Mouse (Mus musculus) erythroblast, embryonic 14.5 days (primary cell): ENCODE results near the gene Pga5.

ENCODE experiments used
- GATA1 ChIP-seq: IDR thresholded peaks from 2 replicates; pipeline ENCODE4 v1.6.1; 2012; ENCODE audit warnings: low read length, inconsistent platforms, mixed read lengths
- TAL1 ChIP-seq: IDR thresholded peaks from 3 replicates; pipeline ENCODE4 v1.6.1; 2012; ENCODE audit warnings: low read length, inconsistent platforms, mixed read lengths

GRCm38 (mm10) chr19:10648156-10648555 is 29.7 kb downstream of the Pga5 start:
- TF ChIP-seq TAL1 (no peak), GATA1 (no peak)
